Mouse (Mus musculus): Measurements from ENCODE around the gene Igsf21. TPM values are rescaled to one million over a fixed set of nuclear protein-coding genes. Genes with fewer than 3 reads are reported as not detected.

Igsf21 gene
- total and polyA plus RNA-seq, 2 experiments from 2014 or later: 125 to 176 TPM

DNA sequence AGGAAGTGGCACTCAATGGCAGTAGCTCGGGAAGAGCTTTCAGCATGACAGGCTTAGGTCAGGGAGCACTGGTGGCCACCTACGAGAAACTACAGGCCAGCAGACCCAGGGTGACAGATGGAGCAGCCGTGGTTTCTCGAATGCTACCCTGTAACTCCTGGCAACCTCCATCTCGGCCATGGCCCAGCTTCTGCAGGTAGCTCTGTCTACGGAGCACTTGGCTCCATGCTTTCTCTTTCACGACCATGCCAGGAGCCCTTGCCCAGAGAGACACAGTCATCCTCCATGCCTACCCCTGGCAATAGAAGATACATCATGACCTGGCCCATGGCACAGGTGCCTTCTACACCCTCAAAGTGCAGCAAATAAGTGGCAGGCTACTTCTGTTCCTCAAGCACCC lies 80.7 kb downstream of the Igsf21 start:
- Histone ChIP-seq H3K36me3 (ENCODE audit: insufficient read depth, low read length) (no peaks in the 10 kb centered on the region), H3K9ac (replicated peaks; ENCODE audit: low read length) (no peak overlapping the region), H3K4me2 (ENCODE audit: low read depth, low read length) (no peak overlapping the region), H3K4me3 (ENCODE audit: low read length) (no peak overlapping the region), H3K27me3 (ENCODE audit: insufficient read depth, low read length) (no peaks in the 10 kb centered on the region), H3K9me3 (ENCODE audit: low read length) (no peaks in the 10 kb centered on the region), H3K27ac (no peak overlapping the region; the same call in 1 of the 2 replicates), H3K4me1 (ENCODE audit: insufficient read depth, low read length) (peaks cover 14% of the 10 kb centered on the region; the same call in 1 of the 2 replicates)
- WGBS: 60% methylated on average over 7 of the region's 7 CpGs
- no peak for ATAC-seq
- no peak for DNase-seq (ENCODE audit: low spot score)
- TF ChIP-seq CTCF (IDR thresholded peaks at IDR 0.05; ENCODE audit: low read depth): no peak

DNA sequence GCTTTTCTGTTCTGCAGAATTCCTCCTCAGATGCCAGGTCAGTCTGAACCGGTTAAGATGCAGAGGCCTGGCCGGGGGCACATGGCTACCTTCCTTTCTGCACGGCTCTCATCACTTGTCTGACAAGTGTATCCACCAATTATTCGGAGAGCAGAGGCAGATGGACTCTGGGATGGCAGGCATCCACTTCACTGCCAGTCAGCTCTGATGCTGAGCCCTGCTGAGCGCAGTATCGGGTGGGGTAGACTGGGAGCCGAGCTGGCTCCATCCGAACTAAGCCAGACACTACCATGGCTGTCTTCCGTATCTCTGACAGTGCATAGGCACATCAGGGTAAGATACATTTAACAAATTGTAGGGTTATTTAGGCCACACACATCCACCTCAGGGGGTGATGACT lies 81.9 kb downstream of the Igsf21 start:
- peaks cover 14% of the 10 kb centered on the region; the same call in 1 of the 2 replicates for H3K4me1 ChIP-seq (ENCODE audit: insufficient read depth, low read length)
- H3K36me3 ChIP-seq (ENCODE audit: insufficient read depth, low read length): no peaks in the 10 kb centered on the region
- peak overlapping the region; percentile 48 for H3K27ac ChIP-seq
- TF ChIP-seq CTCF (IDR thresholded peaks at IDR 0.05; ENCODE audit: low read depth): no peak
- H3K4me3 ChIP-seq (ENCODE audit: low read length): no peak overlapping the region
- H3K9me3 ChIP-seq (ENCODE audit: low read length): no peaks in the 10 kb centered on the region
- ATAC-seq (peak; percentile 44; the same call in 1 of the 2 replicates), DNase-seq (ENCODE audit: low spot score) (peak; percentile 59)
- no peak overlapping the region for H3K4me2 ChIP-seq (ENCODE audit: low read depth, low read length)
- H3K27me3 ChIP-seq (ENCODE audit: insufficient read depth, low read length): no peaks in the 10 kb centered on the region
- WGBS: 49% methylated on average over 9 of the region's 9 CpGs
- 0 out of 2 replicates have a peak overlapping the region, but pooled peaks have one; percentile 9 for H3K9ac ChIP-seq (replicated peaks; ENCODE audit: low read length)

DNA sequence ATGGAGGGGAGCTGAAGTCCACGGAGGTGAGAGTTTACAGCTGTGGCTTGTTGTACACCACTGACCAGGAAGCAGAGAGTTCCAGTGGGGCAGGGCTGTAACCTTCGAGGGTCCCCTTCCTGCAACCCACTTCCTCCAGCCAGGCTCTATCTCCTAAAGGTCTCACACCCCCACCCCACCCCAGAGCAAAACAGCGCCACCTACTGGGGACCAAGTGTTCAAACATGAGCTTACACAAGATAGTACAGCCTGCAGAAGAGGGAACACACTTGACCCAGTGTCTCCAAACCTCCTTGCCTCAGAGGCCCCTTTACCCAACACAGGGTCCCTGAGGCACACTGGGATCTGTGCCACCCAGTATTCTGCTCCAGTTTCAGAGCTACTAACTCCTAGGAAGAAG lies 87.0 kb downstream of the Igsf21 start:
- Histone ChIP-seq H3K9me3 (ENCODE audit: low read length) (no peaks in the 10 kb centered on the region), H3K36me3 (ENCODE audit: insufficient read depth, low read length) (0 out of 2 replicates have a peak, but pooled peaks cover 6% of the 10 kb centered on the region), H3K27me3 (ENCODE audit: insufficient read depth, low read length) (no peaks in the 10 kb centered on the region), H3K9ac (replicated peaks; ENCODE audit: low read length) (no peak overlapping the region), H3K4me2 (ENCODE audit: low read depth, low read length) (no peak overlapping the region), H3K4me3 (ENCODE audit: low read length) (no peak overlapping the region), H3K27ac (no peak overlapping the region), H3K4me1 (ENCODE audit: insufficient read depth, low read length) (peaks cover 19% of the 10 kb centered on the region)
- ATAC-seq (no peak), DNase-seq (ENCODE audit: low spot score) (peak; percentile 32)
- TF ChIP-seq CTCF (IDR thresholded peaks at IDR 0.05; ENCODE audit: low read depth): peak; percentile 60
- WGBS: 44% methylated on average over 3 of the region's 3 CpGs

DNA sequence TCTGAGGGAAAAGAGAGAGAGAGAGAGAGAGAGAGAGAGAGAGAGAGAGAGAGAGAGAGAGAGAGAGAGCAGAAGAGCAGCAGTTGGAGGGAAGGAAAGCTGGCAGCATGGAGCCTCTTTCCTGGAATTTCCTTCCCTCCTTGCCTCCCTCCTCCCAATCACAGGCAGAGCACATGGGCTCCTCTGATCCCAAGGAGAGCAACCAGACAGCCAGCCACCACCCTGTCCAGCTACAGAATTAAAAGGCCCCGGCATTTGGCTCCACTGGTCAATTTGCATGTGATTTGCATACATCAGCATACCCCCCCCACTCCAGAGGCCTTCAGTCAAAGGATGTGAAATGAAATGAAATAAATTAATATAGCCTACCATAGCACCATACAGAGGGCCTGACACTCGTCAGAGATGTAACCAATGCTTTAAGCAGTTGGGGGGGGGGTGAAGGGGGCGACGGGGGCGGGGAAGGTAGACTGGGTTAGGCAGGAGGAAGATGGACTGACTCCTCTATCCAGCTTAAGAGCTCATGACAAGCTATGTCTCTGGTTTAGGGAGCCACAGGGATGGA lies 91.6 kb downstream of the Igsf21 start:
- no peak for TF ChIP-seq CTCF (IDR thresholded peaks at IDR 0.05; ENCODE audit: low read depth)

DNA sequence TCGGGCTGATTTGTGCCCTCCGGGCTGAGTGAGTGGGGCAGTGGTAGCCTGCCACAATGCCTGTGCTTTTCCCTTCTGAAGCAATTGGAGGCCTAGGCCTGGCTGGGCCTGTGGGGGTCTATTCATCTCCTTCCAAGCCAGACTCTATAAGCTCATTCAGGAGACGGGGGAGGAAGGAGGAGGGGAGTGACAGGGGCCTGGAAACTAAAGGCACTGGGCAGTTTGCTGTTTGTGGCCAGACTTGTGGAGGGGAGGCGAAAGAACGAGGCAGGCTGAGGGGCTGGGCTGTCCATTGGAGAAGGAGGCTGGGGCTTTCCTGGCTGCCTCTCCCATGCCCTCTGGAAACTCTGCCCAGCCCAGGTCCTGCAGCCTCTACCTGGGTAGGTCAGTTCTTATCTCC lies 92.1 kb downstream of the Igsf21 start:
- 23% methylated on average over 5 of the region's 5 CpGs for WGBS
- no peaks in the 10 kb centered on the region for H3K27me3 ChIP-seq (ENCODE audit: insufficient read depth, low read length)
- no peaks in the 10 kb centered on the region for H3K9me3 ChIP-seq (ENCODE audit: low read length)
- no peak overlapping the region for H3K4me3 ChIP-seq (ENCODE audit: low read length)
- DNase-seq (ENCODE audit: low spot score) (peak; percentile 77), ATAC-seq (peak; percentile 85)
- TF ChIP-seq CTCF (IDR thresholded peaks at IDR 0.05; ENCODE audit: low read depth): no peak
- no peak overlapping the region for H3K9ac ChIP-seq (replicated peaks; ENCODE audit: low read length)
- H3K4me2 ChIP-seq (ENCODE audit: low read depth, low read length): no peak overlapping the region
- peaks cover 15% of the 10 kb centered on the region for H3K4me1 ChIP-seq (ENCODE audit: insufficient read depth, low read length)
- peak overlapping the region; percentile 77 for H3K27ac ChIP-seq
- 0 out of 2 replicates have a peak, but pooled peaks cover 6% of the 10 kb centered on the region for H3K36me3 ChIP-seq (ENCODE audit: insufficient read depth, low read length)

More for the DNA sequence above, 91.6 kb downstream of the Igsf21 start:
- Histone ChIP-seq H3K4me3 (ENCODE audit: low read length) (no peak overlapping the region), H3K4me2 (ENCODE audit: low read depth, low read length) (no peak overlapping the region), H3K27ac (peak overlapping the region; percentile 77), H3K9ac (replicated peaks; ENCODE audit: low read length) (no peak overlapping the region), H3K36me3 (ENCODE audit: insufficient read depth, low read length) (0 out of 2 replicates have a peak, but pooled peaks cover 6% of the 10 kb centered on the region), H3K9me3 (ENCODE audit: low read length) (no peaks in the 10 kb centered on the region), H3K27me3 (ENCODE audit: insufficient read depth, low read length) (no peaks in the 10 kb centered on the region), H3K4me1 (ENCODE audit: insufficient read depth, low read length) (peaks cover 15% of the 10 kb centered on the region)
- 38% methylated on average over 5 of the region's 5 CpGs for WGBS
- ATAC-seq (peak; percentile 59), DNase-seq (ENCODE audit: low spot score) (peak; percentile 61)

DNA sequence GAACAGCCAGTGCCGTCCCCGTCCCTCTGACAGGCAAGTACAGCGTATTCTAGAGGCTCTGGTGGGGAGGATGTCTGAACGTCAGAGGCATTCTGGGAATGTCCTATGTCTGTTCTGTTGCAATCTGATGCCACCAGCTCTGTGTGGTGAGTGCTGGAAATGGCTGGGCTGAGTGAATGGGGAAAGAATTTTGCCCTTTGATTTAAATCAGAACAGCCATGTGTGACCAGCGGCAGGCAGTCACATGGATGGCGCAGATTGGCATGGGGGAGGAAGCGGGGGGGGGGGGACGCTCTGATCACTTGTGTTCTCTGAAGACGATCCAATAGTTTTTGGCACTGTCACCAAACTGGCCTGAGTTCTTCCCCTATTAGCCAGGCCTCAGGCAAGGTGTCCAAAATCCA lies 92.9 kb downstream of the Igsf21 start:
- ATAC-seq: peak; percentile 67
- WGBS: 30% methylated on average over 7 of the region's 9 CpGs
- Histone ChIP-seq H3K27ac (peak overlapping the region; percentile 77), H3K4me3 (ENCODE audit: low read length) (no peak overlapping the region), H3K4me1 (ENCODE audit: insufficient read depth, low read length) (peaks cover 15% of the 10 kb centered on the region), H3K9me3 (ENCODE audit: low read length) (no peaks in the 10 kb centered on the region), H3K4me2 (ENCODE audit: low read depth, low read length) (no peak overlapping the region), H3K27me3 (ENCODE audit: insufficient read depth, low read length) (no peaks in the 10 kb centered on the region), H3K36me3 (ENCODE audit: insufficient read depth, low read length) (0 out of 2 replicates have a peak, but pooled peaks cover 6% of the 10 kb centered on the region), H3K9ac (replicated peaks; ENCODE audit: low read length) (no peak overlapping the region)
- TF ChIP-seq CTCF (IDR thresholded peaks at IDR 0.05; ENCODE audit: low read depth): no peak
- DNase-seq (ENCODE audit: low spot score): peak; percentile 56

DNA sequence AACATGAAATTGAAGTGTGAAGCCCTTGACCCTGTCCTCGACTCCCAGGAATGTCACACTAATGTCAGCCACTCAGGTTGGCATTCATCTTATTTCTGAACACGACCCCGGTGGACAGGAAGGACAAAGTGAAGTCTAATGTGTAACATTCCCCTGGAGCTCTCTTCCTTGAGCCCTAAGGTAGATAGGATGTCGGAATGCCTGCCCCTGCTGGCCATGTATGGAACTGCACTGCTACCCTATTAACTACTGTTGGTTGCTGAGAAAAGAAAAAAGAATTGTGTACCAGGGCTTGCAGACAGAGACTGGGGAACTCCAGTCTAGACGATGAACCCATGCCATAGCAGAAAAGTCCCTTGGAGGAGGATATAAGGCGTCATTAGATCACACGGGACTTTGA lies 93.5 kb downstream of the Igsf21 start:
- Histone ChIP-seq H3K4me1 (ENCODE audit: insufficient read depth, low read length) (peaks cover 16% of the 10 kb centered on the region), H3K36me3 (ENCODE audit: insufficient read depth, low read length) (0 out of 2 replicates have a peak, but pooled peaks cover 6% of the 10 kb centered on the region), H3K27me3 (ENCODE audit: insufficient read depth, low read length) (no peaks in the 10 kb centered on the region), H3K4me2 (ENCODE audit: low read depth, low read length) (no peak overlapping the region), H3K4me3 (ENCODE audit: low read length) (no peak overlapping the region), H3K9me3 (ENCODE audit: low read length) (no peaks in the 10 kb centered on the region), H3K9ac (replicated peaks; ENCODE audit: low read length) (no peak overlapping the region), H3K27ac (peak overlapping the region; percentile 77; the same call in 1 of the 2 replicates)
- ATAC-seq (no peak), DNase-seq (ENCODE audit: low spot score) (peak; percentile 81)
- peak; percentile 93 for TF ChIP-seq CTCF (IDR thresholded peaks at IDR 0.05; ENCODE audit: low read depth)
- WGBS: 31% methylated on average over 7 of the region's 7 CpGs

Data from hindbrain, postnatal 0 days (tissue).